Mouse (Mus musculus): ENCODE measurements around the gene Dnaja4. TPM values are rescaled to one million over a fixed set of nuclear protein-coding genes. Genes with fewer than 3 reads are reported as not detected.

Gene Dnaja4
- 30.4 and 30.8 TPM in 2 replicates for polyA plus RNA-seq (2015; fragmentation: Nextera tagmentation; extraction: Ambion mirVana)

GRCm38 (mm10) chr9:54698318-54699086 is at the start of gene Dnaja4:
Dnaja4 (plus strand) TSS chr9:54698873.

GRCm38 (mm10) chr9:54661605-54662377 is 36.9 kb upstream of the Dnaja4 start, which contains the start of gene Acsbg1:
Acsbg1 (minus strand) TSS chr9:54661870.

GRCm38 (mm10) chr9:54733921-54734638 is 35.4 kb downstream of the Dnaja4 start, which contains the start of gene Wdr61:
Wdr61 (minus strand) TSS chr9:54734519.

GRCm38 (mm10) chr9:54764561-54765217 is 66.0 kb downstream of the Dnaja4 start, which contains the start of gene Crabp1:
Crabp1 (plus strand) TSS chr9:54764748.

Small RNAs within 50 kb of the gene (microRNA-seq; reads per million reads assigned to microRNA genes)
- 0 reads per million in 2 experiments for gene Mir5710

Other genes starting within 250 kb of the Dnaja4 start
- gene Dmxl2, start 197.2 kb upstream of the Dnaja4 start, polyA plus RNA-seq (2015; fragmentation: Nextera tagmentation; extraction: Ambion mirVana), result 2.4 and 2.5 TPM in 2 replicates
- gene Sh2d7, start 159.9 kb upstream of the Dnaja4 start, polyA plus RNA-seq (2015; fragmentation: Nextera tagmentation; extraction: Ambion mirVana), result not detected in 2 replicates
- 18.8 and 32.0 TPM in 2 replicates for gene Cib2, start 138.7 kb upstream of the Dnaja4 start, polyA plus RNA-seq (2015; fragmentation: Nextera tagmentation; extraction: Ambion mirVana)
- 625 and 706 TPM in 2 replicates for gene Idh3a, start 112.5 kb upstream of the Dnaja4 start, polyA plus RNA-seq (2015; fragmentation: Nextera tagmentation; extraction: Ambion mirVana)
- 0.60 and 3.0 TPM in 2 replicates for gene Acsbg1, start 37.0 kb upstream of the Dnaja4 start, polyA plus RNA-seq (2015; fragmentation: Nextera tagmentation; extraction: Ambion mirVana)
- 68.7 and 78.0 TPM in 2 replicates for gene Wdr61, start 35.6 kb downstream of the Dnaja4 start, polyA plus RNA-seq (2015; fragmentation: Nextera tagmentation; extraction: Ambion mirVana)
- gene Crabp1, start 65.9 kb downstream of the Dnaja4 start, polyA plus RNA-seq (2015; fragmentation: Nextera tagmentation; extraction: Ambion mirVana), result 34.3 and 37.0 TPM in 2 replicates
- gene Ireb2, start 164.9 kb downstream of the Dnaja4 start, polyA plus RNA-seq (2015; fragmentation: Nextera tagmentation; extraction: Ambion mirVana), result 10.9 and 12.5 TPM in 2 replicates
- 1.9 and 2.2 TPM in 2 replicates for gene Hykk, start 218.4 kb downstream of the Dnaja4 start, polyA plus RNA-seq (2015; fragmentation: Nextera tagmentation; extraction: Ambion mirVana)